Mouse (Mus musculus) gastrocnemius, postnatal 25 days (tissue): Measurements from ENCODE around the gene Nlrp6. TPM values are rescaled to one million over a fixed set of nuclear protein-coding genes. Genes with fewer than 3 reads are reported as not detected.

ENCODE experiments used
- DNase-seq: peaks from one replicate; pipeline ENCODE4 v3.0.0; 2022
- total RNA-seq, 2 experiments: library from RNA; stranded (reverse); gene quantifications; 1 replicate in 1 of 2; 2 replicates in 1 of 2; pipeline ENCODE4 v1.2.3; 2021

Gene Nlrp6
- total RNA-seq, 2 experiments from 2014 or later, result not detected

- no peak for DNase-seq
These were observed 7.7 kb upstream of the Nlrp6 start for GRCm38 (mm10) chr7:140912846-140913482.

GRCm38 (mm10) chr7:140914031-140914690 lies 6.5 kb upstream of the Nlrp6 start:
- DNase-seq, result no peak

GRCm38 (mm10) chr7:140919911-140920310 lies 791 bp upstream of the Nlrp6 start:
- no peak for DNase-seq

- no peak for DNase-seq
These were observed 698 bp downstream of the Nlrp6 start for GRCm38 (mm10) chr7:140921225-140921975.

- peak; percentile 52 for DNase-seq
These were observed 1.8 kb downstream of the Nlrp6 start for GRCm38 (mm10) chr7:140922398-140923069.

GRCm38 (mm10) chr7:140923070-140923775 lies 2.5 kb downstream of the Nlrp6 start:
- no peak for DNase-seq

GRCm38 (mm10) chr7:140927181-140927580 lies 6.5 kb downstream of the Nlrp6 start:
- DNase-seq, result no peak

- no peak for DNase-seq
These were observed 17.7 kb downstream of the Nlrp6 start for GRCm38 (mm10) chr7:140938436-140938835.

- no peak for DNase-seq
These were observed 18.2 kb downstream of the Nlrp6 start for GRCm38 (mm10) chr7:140938896-140939295.

GRCm38 (mm10) chr7:140939669-140940171 lies 19.0 kb downstream of the Nlrp6 start:
- peak; percentile 63 for DNase-seq

GRCm38 (mm10) chr7:140941222-140942051 lies 20.7 kb downstream of the Nlrp6 start, which contains the start of gene Pgghg:
Gene Pgghg (plus strand): TSS chr7:140941391.
- DNase-seq, result peak; percentile 95

GRCm38 (mm10) chr7:140942341-140942740 lies 21.6 kb downstream of the Nlrp6 start:
- DNase-seq, result no peak

- no peak for DNase-seq
These were observed 22.1 kb downstream of the Nlrp6 start for GRCm38 (mm10) chr7:140942811-140943210.

GRCm38 (mm10) chr7:140943356-140943755 lies 22.7 kb downstream of the Nlrp6 start:
- DNase-seq, result no peak

GRCm38 (mm10) chr7:140944236-140944635 lies 23.5 kb downstream of the Nlrp6 start:
- no peak for DNase-seq

- DNase-seq, result no peak
These were observed 24.5 kb downstream of the Nlrp6 start for GRCm38 (mm10) chr7:140945247-140945646.

GRCm38 (mm10) chr7:140946311-140946710 lies 25.6 kb downstream of the Nlrp6 start:
- no peak for DNase-seq

GRCm38 (mm10) chr7:140946980-140947379 lies 26.3 kb downstream of the Nlrp6 start:
- DNase-seq, result no peak

- DNase-seq, result no peak
These were observed 27.5 kb downstream of the Nlrp6 start for GRCm38 (mm10) chr7:140948161-140948560.

- DNase-seq, result no peak
These were observed 28.6 kb downstream of the Nlrp6 start for GRCm38 (mm10) chr7:140949255-140949654.
